Mouse (Mus musculus) CD4-positive helper T cell, adult 2 months (primary cell): ENCODE data around the gene Lcn2.

Experiments used
- DNase-seq: peaks from one replicate; pipeline ENCODE4 v3.0.0-alpha.2; 2012; ENCODE audit warnings: low read depth, missing footprints, low spot score

Gene Lcn2

DNA sequence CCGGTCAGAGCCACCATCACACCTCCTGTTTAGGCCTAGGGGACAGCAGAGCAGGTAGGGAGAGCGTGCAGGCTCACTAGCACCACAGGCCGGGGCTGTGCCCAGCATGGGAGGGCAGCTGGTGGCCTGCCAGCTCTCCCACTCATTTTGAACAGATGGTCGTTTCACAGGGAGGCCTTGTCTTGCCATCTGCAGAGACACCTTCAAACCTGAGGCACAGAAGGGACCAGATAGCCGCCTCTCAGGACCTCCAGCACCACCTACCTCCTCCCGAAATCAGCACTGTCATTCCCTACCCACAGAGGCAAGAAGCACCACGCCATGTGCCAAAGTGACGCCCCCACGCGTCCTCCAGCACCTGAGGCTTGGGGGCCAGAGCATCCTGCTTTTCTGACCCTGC lies 44.0 kb downstream of the Lcn2 start:
- DNase-seq: no peak

DNA sequence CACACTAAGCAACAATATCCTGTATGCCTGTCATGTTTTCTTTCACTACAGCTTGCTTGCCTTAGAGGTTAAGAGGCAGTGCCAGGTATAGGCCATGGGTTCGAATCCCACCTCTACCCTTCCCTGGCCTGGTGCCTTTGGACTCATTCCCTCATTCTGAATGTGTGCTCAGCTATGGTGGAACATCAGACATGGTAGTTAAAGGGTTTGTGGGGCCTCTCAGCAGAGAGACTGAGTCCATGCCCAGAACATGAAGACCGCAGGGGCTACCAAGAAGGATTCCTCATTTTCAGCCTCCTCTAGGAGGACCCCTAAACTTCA lies 44.7 kb downstream of the Lcn2 start:
- DNase-seq: no peak

DNA sequence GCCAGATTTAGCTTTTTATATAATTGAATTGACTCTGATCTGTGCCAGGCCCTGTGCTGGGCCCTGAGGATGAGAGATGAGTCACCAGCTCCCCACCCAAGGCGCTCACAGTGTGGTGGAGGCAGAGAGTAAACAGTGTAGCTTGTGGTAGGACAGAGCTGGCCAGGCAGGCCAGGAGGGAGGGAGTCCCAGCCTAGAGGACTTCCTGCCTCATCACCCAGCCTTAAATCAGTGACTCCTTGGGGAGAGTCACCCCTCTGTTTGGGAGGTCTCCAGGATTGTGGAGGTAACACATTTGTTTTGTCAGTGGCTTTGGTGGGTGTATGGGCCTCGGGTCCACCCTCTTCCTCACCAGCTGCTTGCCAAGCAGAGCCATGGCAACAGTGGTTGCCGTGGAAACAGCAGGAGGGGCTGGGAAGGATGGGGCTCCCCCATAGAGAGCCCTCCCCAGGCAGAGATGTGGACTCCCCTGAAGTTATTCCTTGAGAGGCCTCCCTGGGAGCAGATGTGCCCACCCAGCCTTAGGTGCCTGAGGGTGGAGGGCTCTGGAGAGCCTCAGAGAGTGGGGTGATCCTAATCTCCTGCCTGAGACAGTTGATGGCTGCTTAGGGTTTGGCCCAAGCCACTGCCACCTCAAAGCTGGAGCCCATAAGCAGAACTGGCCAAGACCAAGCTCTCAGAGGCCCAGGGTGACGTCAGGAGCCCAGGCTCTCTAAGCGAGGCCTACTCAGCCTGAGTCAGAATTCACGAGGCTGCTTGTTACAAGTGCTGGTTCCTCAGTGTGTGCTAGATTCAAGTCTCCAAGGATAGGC lies 45.3 kb downstream of the Lcn2 start:
- DNase-seq: no peak

DNA sequence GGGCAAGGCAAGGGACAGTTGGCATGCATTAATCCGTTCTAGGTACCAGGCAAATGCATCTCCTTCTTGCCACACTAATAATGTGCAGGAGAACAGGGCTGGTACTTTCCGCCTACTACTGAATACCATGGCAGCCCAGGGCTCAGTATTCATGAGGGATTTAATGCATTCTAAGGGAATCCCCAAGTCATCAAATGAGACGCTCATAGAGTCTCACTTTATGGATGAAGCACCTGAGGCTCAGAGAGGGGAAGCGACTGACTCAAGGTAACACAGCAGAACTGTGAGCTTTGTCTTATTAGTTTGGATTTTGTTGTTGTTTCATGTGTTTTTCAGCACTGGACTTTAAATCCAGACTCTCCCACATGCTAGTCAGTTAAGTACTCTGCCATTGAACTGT lies 46.0 kb downstream of the Lcn2 start:
- no peak for DNase-seq

DNA sequence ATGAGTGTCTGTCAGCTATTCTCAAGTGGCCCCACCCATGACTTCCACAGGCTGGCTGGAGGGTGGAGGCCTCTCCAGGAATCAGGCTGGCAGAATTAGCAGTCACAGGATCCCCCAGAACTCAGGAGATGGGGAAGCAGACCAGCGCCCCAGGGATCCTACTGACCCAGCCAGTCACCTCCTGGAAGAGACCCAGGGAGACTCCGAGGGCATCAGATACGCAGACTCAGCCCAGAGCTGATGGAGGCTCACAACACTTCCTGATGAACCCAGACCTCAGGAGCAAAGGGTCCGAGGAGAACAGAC lies 46.5 kb downstream of the Lcn2 start:
- no peak for DNase-seq

DNA sequence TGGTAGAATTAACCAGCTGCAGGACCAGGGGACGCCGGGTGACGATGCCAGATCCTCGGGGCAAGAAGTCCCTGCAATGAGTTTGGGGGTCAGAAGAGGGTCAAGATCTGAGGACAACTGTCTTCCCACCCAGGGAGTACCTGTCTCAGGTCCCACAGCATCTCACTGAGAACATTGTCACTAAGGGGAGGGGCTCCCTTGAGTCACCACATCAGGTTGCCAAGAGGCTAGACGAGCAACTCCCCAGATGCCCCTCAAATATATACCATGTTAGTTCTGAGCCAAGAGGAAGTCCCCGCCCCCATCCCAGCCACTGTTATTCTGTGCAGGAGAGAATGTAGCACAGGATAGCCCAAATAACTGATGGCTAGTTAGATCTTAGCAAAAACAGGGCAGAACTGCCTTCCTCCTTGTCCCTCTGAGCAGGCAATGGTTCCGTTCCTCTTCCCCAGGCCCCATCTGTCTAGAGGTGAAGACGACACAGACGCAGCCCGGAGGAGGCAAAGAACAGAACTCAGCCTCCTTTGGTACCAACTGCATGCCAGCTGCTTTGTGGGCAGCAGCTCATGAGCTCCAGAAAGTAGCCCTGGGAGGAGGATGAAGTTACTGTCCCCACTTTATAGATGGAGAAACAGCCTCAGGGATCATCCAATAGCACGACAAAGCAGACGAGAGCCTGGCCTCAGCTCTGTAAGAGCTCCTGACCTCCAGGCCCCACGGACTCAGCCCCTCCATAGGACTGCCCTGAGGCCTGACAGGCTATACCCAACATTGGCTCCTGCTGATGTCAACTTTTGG lies 47.0 kb downstream of the Lcn2 start:
- DNase-seq: no peak

DNA sequence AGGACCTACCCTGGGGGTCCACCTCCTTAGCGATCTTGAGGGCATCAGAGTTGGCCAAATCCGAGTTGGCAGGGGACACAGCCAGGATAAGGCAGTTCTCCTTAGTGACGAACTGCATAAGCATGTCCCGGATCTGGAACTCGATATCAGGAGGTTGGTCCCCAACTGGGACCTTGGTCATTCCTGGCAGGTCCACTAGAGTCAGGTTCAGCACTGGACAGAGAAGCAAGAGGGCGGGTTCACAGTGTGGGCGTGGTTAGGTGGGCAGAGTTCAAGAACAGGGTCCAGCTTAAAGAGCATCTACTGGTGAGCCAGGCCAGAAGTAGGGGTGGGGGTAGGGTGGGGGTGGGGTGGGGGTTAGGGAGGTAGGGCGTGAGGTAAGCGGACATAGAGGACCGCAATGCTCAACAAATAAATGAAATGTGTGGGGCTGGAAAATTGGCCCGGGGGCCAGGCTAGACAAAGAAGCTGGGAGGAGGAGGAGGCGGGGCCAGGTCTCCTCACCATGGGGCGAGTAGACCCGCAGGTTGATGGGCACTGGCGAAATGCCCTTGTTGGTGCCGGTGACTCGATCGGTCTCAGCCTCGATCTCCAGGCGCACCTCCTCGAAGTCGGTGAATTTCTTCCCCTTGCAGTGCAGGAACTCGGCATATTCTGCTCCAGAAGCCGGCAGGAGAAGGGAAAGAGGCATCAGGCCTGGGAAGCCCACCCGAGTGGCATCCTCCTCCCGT lies 48.0 kb downstream of the Lcn2 start:
- DNase-seq: no peak

DNA sequence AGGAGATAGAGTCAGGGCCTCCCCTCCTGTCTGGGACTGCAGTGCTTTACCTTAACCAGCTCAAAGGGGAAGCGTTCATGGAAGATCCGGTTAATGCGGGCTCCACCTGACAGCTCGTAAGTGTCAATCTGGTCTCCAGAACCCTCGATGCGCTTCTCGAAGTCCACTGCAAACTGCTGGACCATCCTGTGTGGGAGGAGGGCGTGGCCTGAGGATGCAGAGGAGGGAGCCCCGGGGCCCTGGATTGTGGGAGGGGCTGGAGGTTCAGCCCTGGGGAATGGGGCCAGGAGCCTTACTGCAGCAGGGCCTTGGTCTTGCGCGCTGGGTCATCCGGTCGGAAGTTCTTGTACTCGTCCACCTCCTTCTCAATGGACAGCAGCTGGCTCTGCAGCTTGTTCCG lies 52.2 kb downstream of the Lcn2 start:
- no peak for DNase-seq
